Mouse (Mus musculus): ENCODE results near the gene Olfr304. TPM values are rescaled to one million over a fixed set of nuclear protein-coding genes. Genes with fewer than 3 reads are reported as not detected.
"Not testable (repeated sequence)": the region's sequence is repeated elsewhere in the genome, so short reads cannot be mapped to it uniquely, and the experiment has no call there.

Gene Olfr304
- not detected in 2 replicates for polyA plus RNA-seq (2015; fragmentation: Nextera tagmentation; extraction: Ambion mirVana)

DNA sequence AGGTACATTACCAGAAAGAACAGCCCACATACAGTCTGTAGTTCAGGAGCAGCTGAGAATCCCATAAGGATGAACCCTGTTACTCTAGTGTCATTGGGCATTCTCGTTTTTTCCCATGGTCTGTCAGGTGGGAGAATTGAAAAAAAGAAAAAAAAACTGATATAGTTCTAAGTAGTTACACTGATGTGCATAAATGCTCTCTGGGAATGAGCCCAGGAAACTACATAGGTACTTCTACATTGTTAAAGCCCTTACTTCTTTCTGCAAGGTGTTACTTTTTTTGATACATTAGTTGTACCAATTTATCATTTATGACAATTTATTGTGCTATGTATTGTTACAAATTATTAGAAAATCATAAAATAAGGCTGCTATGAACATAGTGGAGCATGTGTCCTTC lies at the start of gene Olfr304:
Gene Olfr304 (minus strand): TSS at position 101 of the 400 bp plus-strand sequence.
- Histone ChIP-seq H3K4me3 (ENCODE audit: low read length) (no peak within 1 kb of the TSS), H3K4me1 (ENCODE audit: control insufficient read depth, insufficient read depth, low read length) (no peaks in the 10 kb centered on the region), H3K4me2 (ENCODE audit: low read depth, low read length) (no peak within 1 kb of the TSS), H3K9me3 (replicated peaks; ENCODE audit: control insufficient read depth, low read length) (no peaks in the 10 kb centered on the region), H3K27ac (ENCODE audit: low read length) (no peak within 1 kb of the TSS), H3K9ac (ENCODE audit: low read length) (no peak within 1 kb of the TSS), H3K27me3 (ENCODE audit: control insufficient read depth, insufficient read depth, low read length) (no peaks in the 10 kb centered on the region), H3K36me3 (ENCODE audit: control insufficient read depth, insufficient read depth) (no peaks in the 10 kb centered on the region)
- 44% methylated on average over 1 of the region's 1 CpGs for WGBS
- ATAC-seq (replicated peaks; ENCODE audit: extremely low read depth, insufficient read depth, low FRiP score) = no peak

- no peak for ATAC-seq (replicated peaks; ENCODE audit: extremely low read depth, insufficient read depth, low FRiP score)
- H3K9ac ChIP-seq (ENCODE audit: low read length) = no peak within 1 kb of the TSS
- no peak within 1 kb of the TSS for H3K4me2 ChIP-seq (ENCODE audit: low read depth, low read length)
- H3K27ac ChIP-seq (ENCODE audit: low read length) = no peak within 1 kb of the TSS
- no peaks in the 10 kb centered on the region for H3K27me3 ChIP-seq (ENCODE audit: control insufficient read depth, insufficient read depth, low read length)
- H3K4me1 ChIP-seq (ENCODE audit: control insufficient read depth, insufficient read depth, low read length) = no peaks in the 10 kb centered on the region
- no peaks in the 10 kb centered on the region for H3K9me3 ChIP-seq (replicated peaks; ENCODE audit: control insufficient read depth, low read length)
- WGBS = 69% methylated on average over 2 of the region's 2 CpGs
- H3K36me3 ChIP-seq (ENCODE audit: control insufficient read depth, insufficient read depth) = no peaks in the 10 kb centered on the region
- H3K4me3 ChIP-seq (ENCODE audit: low read length) = no peak within 1 kb of the TSS
Measured at GRCm38 (mm10) chr7:86403546-86403945, 17.1 kb upstream of the Olfr304 start, which contains the start of gene Olfr301. TSS of gene Olfr301 (plus strand) at chr7:86403846.

DNA sequence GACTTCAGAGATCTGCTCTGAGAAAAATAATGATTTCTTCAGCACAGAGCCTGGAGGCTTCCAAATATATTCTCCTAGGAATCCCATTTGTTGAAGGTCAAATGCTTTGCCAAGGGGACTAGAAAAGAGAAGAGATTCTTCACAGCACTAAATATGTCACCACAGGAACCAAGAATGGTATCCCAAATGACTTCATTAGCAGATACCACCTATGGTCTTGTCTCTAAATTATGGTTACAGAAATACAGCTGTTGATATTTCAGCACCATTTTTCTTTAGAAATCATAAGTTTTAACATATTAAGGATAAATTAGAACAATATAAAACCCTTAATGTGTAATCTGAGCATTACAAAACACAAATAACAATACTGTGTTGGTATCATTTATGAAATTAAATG lies 11.2 kb upstream of the Olfr304 start, which contains the start of gene Olfr303:
Gene Olfr303 (minus strand): TSS at position 101 of the 400 bp plus-strand sequence.
- Histone ChIP-seq H3K4me3 (ENCODE audit: low read length) (no peak within 1 kb of the TSS), H3K4me1 (ENCODE audit: control insufficient read depth, insufficient read depth, low read length) (no peaks in the 10 kb centered on the region), H3K27me3 (ENCODE audit: control insufficient read depth, insufficient read depth, low read length) (no peaks in the 10 kb centered on the region), H3K4me2 (ENCODE audit: low read depth, low read length) (no peak within 1 kb of the TSS), H3K9ac (ENCODE audit: low read length) (no peak within 1 kb of the TSS), H3K9me3 (replicated peaks; ENCODE audit: control insufficient read depth, low read length) (no peaks in the 10 kb centered on the region), H3K27ac (ENCODE audit: low read length) (no peak within 1 kb of the TSS), H3K36me3 (ENCODE audit: control insufficient read depth, insufficient read depth) (no peaks in the 10 kb centered on the region)
- ATAC-seq (replicated peaks; ENCODE audit: extremely low read depth, insufficient read depth, low FRiP score) = no peak

DNA sequence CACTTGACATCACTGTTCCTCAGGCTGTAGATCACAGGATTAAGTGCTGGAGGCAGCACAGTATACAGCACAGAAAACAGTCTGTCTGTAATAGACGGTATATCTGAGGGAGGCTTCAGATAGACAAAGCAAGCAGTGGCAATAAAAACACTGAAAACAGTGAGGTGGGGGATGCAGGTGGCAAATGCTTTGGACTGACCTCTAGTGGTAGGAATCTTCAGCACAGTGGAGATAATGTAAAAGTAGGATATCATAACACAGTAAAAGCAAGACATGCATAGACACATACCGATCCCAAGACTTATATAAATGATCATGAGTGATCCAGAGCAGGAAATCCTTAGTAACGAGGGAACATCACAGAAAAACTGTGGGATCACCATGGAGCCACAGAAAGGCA lies 689 bp downstream of the Olfr304 start:
- H3K4me3 ChIP-seq (ENCODE audit: low read length) = no peak overlapping the region
- H3K4me1 ChIP-seq (ENCODE audit: control insufficient read depth, insufficient read depth, low read length) = no peaks in the 10 kb centered on the region
- H3K9me3 ChIP-seq (replicated peaks; ENCODE audit: control insufficient read depth, low read length) = no peaks in the 10 kb centered on the region
- no peaks in the 10 kb centered on the region for H3K27me3 ChIP-seq (ENCODE audit: control insufficient read depth, insufficient read depth, low read length)
- 72% methylated on average over 3 of the region's 3 CpGs for WGBS
- ATAC-seq (replicated peaks; ENCODE audit: extremely low read depth, insufficient read depth, low FRiP score) = no peak
- H3K9ac ChIP-seq (ENCODE audit: low read length) = no peak overlapping the region
- H3K27ac ChIP-seq (ENCODE audit: low read length) = no peak overlapping the region
- no peaks in the 10 kb centered on the region for H3K36me3 ChIP-seq (ENCODE audit: control insufficient read depth, insufficient read depth)
- H3K4me2 ChIP-seq (ENCODE audit: low read depth, low read length) = no peak overlapping the region

DNA sequence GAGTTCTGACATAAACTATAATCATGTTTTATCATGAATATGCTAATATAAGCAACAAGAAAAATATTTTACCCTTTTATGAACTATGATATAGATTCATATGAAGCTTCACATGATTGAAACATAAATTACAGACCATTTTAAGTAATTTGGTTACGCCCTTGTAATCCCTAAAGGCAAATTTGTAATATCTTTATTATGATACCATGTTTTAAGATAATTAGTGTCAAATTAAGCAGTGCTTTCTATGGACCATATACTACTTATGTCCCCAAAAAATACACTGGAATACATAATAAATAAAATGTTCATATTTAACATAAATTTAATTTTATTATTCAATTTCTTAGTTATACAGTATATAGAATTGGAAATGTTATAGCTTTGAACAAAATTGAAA lies 19.6 kb downstream of the Olfr304 start, which contains the start of gene Olfr305:
Gene Olfr305 (minus strand): TSS at position 101 of the 400 bp plus-strand sequence.
- Histone ChIP-seq H3K4me2 (ENCODE audit: low read depth, low read length) (no peak within 1 kb of the TSS), H3K27me3 (ENCODE audit: control insufficient read depth, insufficient read depth, low read length) (no peaks in the 10 kb centered on the region), H3K36me3 (ENCODE audit: control insufficient read depth, insufficient read depth) (no peaks in the 10 kb centered on the region), H3K4me3 (ENCODE audit: low read length) (no peak within 1 kb of the TSS), H3K9me3 (replicated peaks; ENCODE audit: control insufficient read depth, low read length) (no peaks in the 10 kb centered on the region), H3K4me1 (ENCODE audit: control insufficient read depth, insufficient read depth, low read length) (no peaks in the 10 kb centered on the region), H3K27ac (ENCODE audit: low read length) (no peak within 1 kb of the TSS), H3K9ac (ENCODE audit: low read length) (no peak within 1 kb of the TSS)
- ATAC-seq (replicated peaks; ENCODE audit: extremely low read depth, insufficient read depth, low FRiP score) = no peak
- WGBS = 81% methylated on average over 1 of the region's 1 CpGs

DNA sequence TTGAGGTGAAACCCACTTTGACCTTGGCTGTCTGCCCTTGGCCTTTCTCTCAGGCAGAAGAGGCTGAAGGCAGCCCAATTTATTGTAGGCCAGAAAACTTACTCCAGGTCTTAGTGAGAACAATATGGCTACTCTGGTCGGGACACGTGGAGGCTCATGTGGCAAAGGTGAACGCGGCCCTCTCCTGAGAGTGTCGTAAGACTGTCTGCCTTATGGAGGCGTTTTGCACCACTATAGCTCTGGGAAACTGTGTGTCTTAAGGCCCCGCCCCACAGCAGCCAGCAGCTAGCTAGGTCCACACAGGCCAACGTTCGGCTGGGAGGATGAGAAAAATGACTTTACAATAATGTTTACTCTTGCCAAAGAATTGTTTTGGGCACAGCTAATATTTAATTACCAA lies 40.2 kb downstream of the Olfr304 start:
- not testable (repeated sequence) for H3K27me3 ChIP-seq (ENCODE audit: control insufficient read depth, insufficient read depth, low read length); H3K9me3 ChIP-seq (replicated peaks; ENCODE audit: control insufficient read depth, low read length); H3K9ac ChIP-seq (ENCODE audit: low read length); H3K4me3 ChIP-seq (ENCODE audit: low read length); H3K36me3 ChIP-seq (ENCODE audit: control insufficient read depth, insufficient read depth); H3K27ac ChIP-seq (ENCODE audit: low read length); H3K4me2 ChIP-seq (ENCODE audit: low read depth, low read length); H3K4me1 ChIP-seq (ENCODE audit: control insufficient read depth, insufficient read depth, low read length); ATAC-seq (replicated peaks; ENCODE audit: extremely low read depth, insufficient read depth, low FRiP score)
- 86% methylated on average over 9 of the region's 9 CpGs for WGBS

- no peak overlapping the region for H3K27ac ChIP-seq (ENCODE audit: low read length)
- no peak overlapping the region for H3K9ac ChIP-seq (ENCODE audit: low read length)
- H3K9me3 ChIP-seq (replicated peaks; ENCODE audit: control insufficient read depth, low read length) = peaks cover 2% of the 10 kb centered on the region; the same call in 1 of the 2 replicates
- no peaks in the 10 kb centered on the region for H3K27me3 ChIP-seq (ENCODE audit: control insufficient read depth, insufficient read depth, low read length)
- H3K36me3 ChIP-seq (ENCODE audit: control insufficient read depth, insufficient read depth) = no peaks in the 10 kb centered on the region
- no peak overlapping the region for H3K4me2 ChIP-seq (ENCODE audit: low read depth, low read length)
- no peak for ATAC-seq (replicated peaks; ENCODE audit: extremely low read depth, insufficient read depth, low FRiP score)
- 63% methylated on average over 3 of the region's 3 CpGs for WGBS
- no peak overlapping the region for H3K4me3 ChIP-seq (ENCODE audit: low read length)
- H3K4me1 ChIP-seq (ENCODE audit: control insufficient read depth, insufficient read depth, low read length) = no peaks in the 10 kb centered on the region
Measured at GRCm38 (mm10) chr7:86344253-86344652, 42.2 kb downstream of the Olfr304 start.

GRCm38 (mm10) chr7:86342881-86343565 lies 43.4 kb downstream of the Olfr304 start:
- Histone ChIP-seq H3K36me3 (ENCODE audit: control insufficient read depth, insufficient read depth) (no peaks in the 10 kb centered on the region), H3K27me3 (ENCODE audit: control insufficient read depth, insufficient read depth, low read length) (no peaks in the 10 kb centered on the region), H3K4me3 (ENCODE audit: low read length) (no peak overlapping the region), H3K27ac (ENCODE audit: low read length) (no peak overlapping the region), H3K4me2 (ENCODE audit: low read depth, low read length) (no peak overlapping the region), H3K9ac (ENCODE audit: low read length) (no peak overlapping the region), H3K4me1 (ENCODE audit: control insufficient read depth, insufficient read depth, low read length) (no peaks in the 10 kb centered on the region), H3K9me3 (replicated peaks; ENCODE audit: control insufficient read depth, low read length) (0 out of 2 replicates have a peak, but pooled peaks cover 2% of the 10 kb centered on the region)
- no peak for ATAC-seq (replicated peaks; ENCODE audit: extremely low read depth, insufficient read depth, low FRiP score)
- WGBS = 67% methylated on average over 14 of the region's 14 CpGs

DNA sequence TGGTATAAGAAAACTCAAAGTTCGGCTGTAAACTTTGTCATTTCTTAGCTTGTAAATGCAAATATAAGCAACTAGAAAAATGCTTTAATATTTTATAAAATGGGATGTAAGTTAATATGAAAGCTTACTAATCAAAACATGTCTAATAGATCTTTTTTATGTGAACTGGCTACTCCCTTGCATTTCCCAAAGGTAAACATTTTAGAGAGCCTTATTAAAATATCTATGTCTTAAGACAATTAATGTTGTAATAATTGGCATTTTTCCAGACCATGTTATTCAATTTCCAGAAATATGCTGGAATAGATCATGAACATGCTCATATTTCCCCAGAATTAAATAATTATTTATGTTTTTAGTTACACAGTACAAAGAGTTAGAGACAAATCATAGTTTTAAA lies 49.0 kb downstream of the Olfr304 start, which contains the start of gene Olfr307:
Gene Olfr307 (minus strand): TSS at position 101 of the 400 bp plus-strand sequence.
- Histone ChIP-seq H3K9ac (ENCODE audit: low read length) (no peak within 1 kb of the TSS), H3K9me3 (replicated peaks; ENCODE audit: control insufficient read depth, low read length) (no peaks in the 10 kb centered on the region), H3K4me3 (ENCODE audit: low read length) (no peak within 1 kb of the TSS), H3K27me3 (ENCODE audit: control insufficient read depth, insufficient read depth, low read length) (no peaks in the 10 kb centered on the region), H3K27ac (ENCODE audit: low read length) (no peak within 1 kb of the TSS), H3K36me3 (ENCODE audit: control insufficient read depth, insufficient read depth) (no peaks in the 10 kb centered on the region), H3K4me2 (ENCODE audit: low read depth, low read length) (no peak within 1 kb of the TSS), H3K4me1 (ENCODE audit: control insufficient read depth, insufficient read depth, low read length) (no peaks in the 10 kb centered on the region)
- WGBS = 60% methylated on average over 1 of the region's 1 CpGs
- ATAC-seq (replicated peaks; ENCODE audit: extremely low read depth, insufficient read depth, low FRiP score) = no peak
